Mouse (Mus musculus) CH12.LX (cell line): Measurements from ENCODE around the gene Zfp239. TPM values are rescaled to one million over a fixed set of nuclear protein-coding genes. Genes with fewer than 3 reads are reported as not detected.

Source experiments
- DNase-seq: peaks from one replicate; pipeline ENCODE4 v3.0.0-alpha.2; 2013; ENCODE audit errors: extremely low read depth
- H3K27ac ChIP-seq: 2 replicates; pipeline ENCODE4 v1.5.1; 2012; ENCODE audit warnings: low read depth, mild to moderate bottlenecking, control low read depth, moderate library complexity; ENCODE audit not compliant: insufficient read depth
- H3K27me3 ChIP-seq: replicated peaks from 2 replicates; pipeline ENCODE3; 2012; ENCODE audit warnings: inconsistent platforms
- H3K36me3 ChIP-seq, 2 experiments: replicated peaks in 1 of 2; 2 replicates each; pipeline versions ENCODE3 to v1.6.1; 2012; ENCODE audit warnings: inconsistent platforms in 1 of 2, low read length in 1 of 2, mild to moderate bottlenecking in 1 of 2, mixed read lengths in 1 of 2, moderate library complexity in 1 of 2; ENCODE audit not compliant: control insufficient read depth in 1 of 2, insufficient read depth in 1 of 2
- H3K4me1 ChIP-seq, 2 experiments: 2 replicates each; pipeline ENCODE4 v1.6.1; 2012; ENCODE audit warnings: inconsistent platforms in 1 of 2, moderate library complexity in 1 of 2; ENCODE audit not compliant: insufficient read depth in 2 of 2, control insufficient read depth in 1 of 2
- H3K4me2 ChIP-seq: 2 replicates; pipeline ENCODE4 v1.6.1; 2012; ENCODE audit warnings: low read depth, mild to moderate bottlenecking, control low read depth; ENCODE audit not compliant: poor library complexity, insufficient read depth, severe bottlenecking
- H3K4me3 ChIP-seq, 3 experiments: fragments of 150-350 bp in 1 of 3; sonication (generic) in 1 of 3; replicated peaks in 1 of 3; 2 replicates each; pipeline versions ENCODE3 to v1.5.1; 2011 to 2012; ENCODE audit warnings: low read depth in 2 of 3, low read length in 2 of 3, mild to moderate bottlenecking in 2 of 3, moderate library complexity in 2 of 3, control low read depth in 1 of 3, improper control_type of control experiment in 1 of 3, inconsistent platforms in 1 of 3, mixed read lengths in 1 of 3; ENCODE audit not compliant: poor library complexity in 1 of 3
- H3K79me2 ChIP-seq: replicated peaks from 2 replicates; pipeline ENCODE4 v1.6.1; 2012; ENCODE audit warnings: mild to moderate bottlenecking, moderate library complexity; ENCODE audit not compliant: control insufficient read depth, poor library complexity, insufficient read depth, severe bottlenecking; ENCODE audit errors: extremely low read depth
- H3K9ac ChIP-seq: 2 replicates; pipeline ENCODE4 v1.6.1; 2012; ENCODE audit warnings: low read depth, mild to moderate bottlenecking, control low read depth, moderate library complexity; ENCODE audit not compliant: insufficient read depth
- H3K9me3 ChIP-seq: replicated peaks from 2 replicates; pipeline ENCODE3; 2012; ENCODE audit warnings: low read length, inconsistent platforms, mixed read lengths
- BHLHE40 ChIP-seq: IDR thresholded peaks from 2 replicates; pipeline ENCODE4 v1.6.1; 2011; ENCODE audit warnings: mild to moderate bottlenecking, low read depth, low read length, improper control_type of control experiment
- CHD1 ChIP-seq: IDR thresholded peaks from 2 replicates; pipeline ENCODE4 v1.6.1; 2012; ENCODE audit warnings: low read depth, low read length, improper control_type of control experiment, inconsistent platforms
- CTCF ChIP-seq, 2 experiments: IDR thresholded peaks in 1 of 2; conservative IDR thresholded peaks in 1 of 2; 2 replicates each; pipeline ENCODE4 v1.5.1; 2011 to 2012; ENCODE audit warnings: low read depth in 2 of 2, low read length in 2 of 2, improper control_type of control experiment in 1 of 2, inconsistent platforms in 1 of 2, mild to moderate bottlenecking in 1 of 2, moderate library complexity in 1 of 2
- GABPA ChIP-seq: IDR thresholded peaks from 2 replicates; pipeline ENCODE4 v1.6.1; 2012; ENCODE audit warnings: low read depth, low read length, improper control_type of control experiment, inconsistent platforms; ENCODE audit not compliant: insufficient replicate concordance
- HCFC1 ChIP-seq: IDR thresholded peaks from 2 replicates; pipeline ENCODE4 v1.6.1; 2012; ENCODE audit warnings: low read depth, mild to moderate bottlenecking, inconsistent platforms, low read length, improper control_type of control experiment
- JUND ChIP-seq: conservative IDR thresholded peaks from 2 replicates; pipeline ENCODE4 v1.6.1; 2011; ENCODE audit warnings: low read depth, low read length, improper control_type of control experiment
- MAFK ChIP-seq: IDR thresholded peaks from 2 replicates; pipeline ENCODE4 v1.6.1; 2011; ENCODE audit warnings: low read length, improper control_type of control experiment; ENCODE audit not compliant: insufficient replicate concordance
- MXI1 ChIP-seq: IDR thresholded peaks from 2 replicates; pipeline ENCODE4 v1.6.1; 2011; ENCODE audit warnings: mild to moderate bottlenecking, low read depth, low read length, improper control_type of control experiment
- NRF1 ChIP-seq: IDR thresholded peaks from 2 replicates; pipeline ENCODE4 v1.6.1; 2014; ENCODE audit warnings: low read depth, mild to moderate bottlenecking, inconsistent platforms, low read length, improper control_type of control experiment, moderate library complexity
- POLR2AphosphoS2 ChIP-seq: IDR thresholded peaks from 2 replicates; pipeline ENCODE4 v1.6.1; 2011; ENCODE audit warnings: low read depth, low read length, improper control_type of control experiment
- RAD21 ChIP-seq: IDR thresholded peaks from 2 replicates; pipeline ENCODE4 v1.6.1; 2011; ENCODE audit warnings: low read depth, mild to moderate bottlenecking, low read length, improper control_type of control experiment, moderate library complexity
- RCOR1 ChIP-seq: conservative IDR thresholded peaks from 2 replicates; pipeline ENCODE4 v1.6.1; 2012; ENCODE audit warnings: low read depth, mild to moderate bottlenecking, inconsistent platforms, low read length, improper control_type of control experiment
- SMC3 ChIP-seq: IDR thresholded peaks from 2 replicates; pipeline ENCODE4 v1.6.1; 2011; ENCODE audit warnings: low read depth, low read length, improper control_type of control experiment
- TCF12 ChIP-seq: IDR thresholded peaks from 2 replicates; pipeline ENCODE4 v1.6.1; 2014; ENCODE audit warnings: low read depth, mild to moderate bottlenecking, inconsistent platforms, low read length, improper control_type of control experiment
- ZC3H11A ChIP-seq: IDR thresholded peaks from 2 replicates; pipeline ENCODE4 v1.6.1; 2012; ENCODE audit warnings: low read depth, mild to moderate bottlenecking, inconsistent platforms, low read length, improper control_type of control experiment
- ZKSCAN1 ChIP-seq: IDR thresholded peaks from 2 replicates; pipeline ENCODE4 v1.6.1; 2012; ENCODE audit warnings: low read depth, inconsistent platforms, low read length, improper control_type of control experiment, borderline replicate concordance
- ZMIZ1 ChIP-seq: IDR thresholded peaks from 2 replicates; pipeline ENCODE4 v1.6.1; 2012; ENCODE audit warnings: low read depth, mild to moderate bottlenecking, inconsistent platforms, low read length, improper control_type of control experiment
- dilution Hi-C: fragments of 300-500 bp; cut with MboI; formaldehyde crosslinking; loops from 2 replicates; pipeline ENCODE4 v1.14.3; 2020; ENCODE audit warnings: low sequenced_read_pairs; ENCODE audit not compliant: extremely low pct_unique_long_range_greater_than_20kb, extremely low pct_ligation_motif_present
- in situ Hi-C: fragments of 300-500 bp; cut with MboI; formaldehyde crosslinking; loops from 3 replicates; pipeline ENCODE4 v1.14.3; 2019; ENCODE audit warnings: low sequenced_read_pairs, low pct_ligation_motif_present, low pct_unique_long_range_greater_than_20kb, mixed read lengths
- polyA plus RNA-seq: library from polyadenylated mRNA; unstranded; fragments of >175 nt; gene quantifications from 2 replicates; pipeline ENCODE4 v1.2.1, GENCODE M21; 2012; ENCODE audit warnings: low read depth; ENCODE audit not compliant: insufficient read length
- total RNA-seq, 2 experiments: library from RNA; depleted of rRNA; stranded (reverse); fragments of 300-350 nt in 1 of 2; fragments of >200 nt in 1 of 2; gene quantifications; 2 replicates each; pipeline ENCODE4 v1.2.3; 2012 to 2014

Gene Zfp239
- total and polyA plus RNA-seq, 3 experiments: 13.1 to 19.6 (median 16.6) TPM

GRCm38 (mm10) chr6:117914541-117914940 lies 52.6 kb downstream of the Zfp239 start:
- peak overlapping the region; percentile 33; the same call in 1 of the 2 replicates for H3K9ac ChIP-seq
- in situ Hi-C loops: loop anchor here (10.0 kb wide), 1 partner anchor 50 kb away; the partner anchor contains the start of gene Zfp239
- no peak overlapping the region for H3K27ac ChIP-seq
- peaks cover 7 to 42% of the 10 kb centered on the region in 2 experiments for H3K36me3 ChIP-seq
- H3K4me3 ChIP-seq: no peak overlapping the region
- TF ChIP-seq POLR2AphosphoS2 (no peak), NRF1 (no peak), HCFC1 (no peak), ZC3H11A (no peak), CHD1 (no peak), JUND (no peak), CTCF (conservative IDR thresholded peaks at IDR 0.05 in 1 of 2, IDR thresholded peaks at IDR 0.05 in 1 of 2; ENCODE audit: low read depth in 2 of 2, low read length in 2 of 2) (no peak), RAD21 (no peak), SMC3 (no peak), ZMIZ1 (no peak)
- DNase-seq: no peak
- H3K79me2 ChIP-seq: peaks cover 89% of the 10 kb centered on the region
- no peaks in the 10 kb centered on the region for H3K27me3 ChIP-seq
- H3K4me1 ChIP-seq: peaks cover 4 to 68% of the 10 kb centered on the region in 2 experiments; a peak in 3 of 4 replicates
- H3K4me2 ChIP-seq: no peak overlapping the region
- dilution Hi-C loops: no loop called here
- no peaks in the 10 kb centered on the region for H3K9me3 ChIP-seq

- Histone ChIP-seq H3K4me1 (peaks cover 5 to 69% of the 10 kb centered on the region in 2 experiments; a peak in 3 of 4 replicates), H3K4me2 (peak overlapping the region; percentile 80)
- no peak for TF ChIP-seq BHLHE40
- TF ChIP-seq GABPA: no peak
- TF ChIP-seq ZKSCAN1: no peak
- TF ChIP-seq ZMIZ1: no peak
- TF ChIP-seq MXI1: no peak
- TF ChIP-seq RCOR1: no peak
- no peak for TF ChIP-seq TCF12
- TF ChIP-seq MAFK: no peak
Measured at GRCm38 (mm10) chr6:117916205-117916736, 54.4 kb downstream of the Zfp239 start.

More at GRCm38 (mm10) chr6:117916205-117916736, 54.4 kb downstream of the Zfp239 start:
- dilution Hi-C loops: no loop called here
- DNase-seq: no peak
- Histone ChIP-seq H3K9ac (peak overlapping the region; percentile 83), H3K27me3 (no peaks in the 10 kb centered on the region), H3K79me2 (peaks cover 90% of the 10 kb centered on the region), H3K4me3 (peak overlapping the region; percentile 64 to 75 (median 65)), H3K9me3 (no peaks in the 10 kb centered on the region), H3K36me3 (peaks cover 16 to 54% of the 10 kb centered on the region in 2 experiments), H3K27ac (peak overlapping the region; percentile 84)
- in situ Hi-C loops: loop anchor here (5.0 to 10.0 kb wide), 2 partner anchors 34 to 51 kb away; partner anchors contain the start of gene Zfp239
